Mouse (Mus musculus) stomach, postnatal 0 days (tissue): ENCODE measurements around the gene Adi1.
A peak's percentile ranks its signal among the peaks of the same experiment; 100 is the strongest.

Source experiments
- CTCF ChIP-seq: IDR thresholded peaks from 2 replicates; pipeline ENCODE4 v1.5.1; 2016; ENCODE audit warnings: antibody characterized with exemption, low read depth, mild to moderate bottlenecking, moderate library complexity
- EP300 ChIP-seq: optimal IDR thresholded peaks from 2 replicates; pipeline ENCODE3; 2016; ENCODE audit warnings: antibody characterized with exemption

DNA sequence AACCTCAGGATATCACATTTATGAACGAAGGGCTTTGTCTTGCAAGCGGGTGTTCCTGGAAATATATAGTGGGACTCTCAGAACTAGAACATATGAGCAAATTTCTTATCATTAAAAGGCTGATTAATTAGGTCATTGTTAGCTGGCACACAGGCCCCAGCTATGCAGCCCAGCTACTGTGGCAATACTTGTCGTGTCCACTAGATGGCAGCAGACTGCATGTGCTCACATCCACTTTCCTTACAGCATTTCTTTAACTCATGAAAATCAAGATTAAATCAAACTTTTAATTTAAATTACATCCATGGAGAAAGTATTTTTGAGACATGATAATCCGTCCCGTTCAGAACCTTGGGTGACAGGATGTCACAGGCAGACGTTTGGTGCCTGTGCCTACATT lies 24.6 kb downstream of the Adi1 start:
- TF ChIP-seq CTCF, result peak; percentile 97
- TF ChIP-seq EP300, result no peak
